Mouse (Mus musculus) natural killer cell, adult 2 months (primary cell): ENCODE data around the gene Zkscan5.
A peak's percentile ranks its signal among the peaks of the same experiment; 100 is the strongest.
"Not testable (repeated sequence)": the region's sequence is repeated elsewhere in the genome, so short reads cannot be mapped to it uniquely, and the experiment has no call there.

Experiments
- DNase-seq, 2 experiments: peaks; one replicate each; pipeline ENCODE4 v3.0.0; 2022; ENCODE audit warnings: low spot score in 2 of 2

Zkscan5 gene

GRCm38 (mm10) chr5:145203936-145204691 lies at the start of gene Zkscan5:
Gene Zkscan5 (plus strand): TSS chr5:145204562.
- peak; percentile 95 to 97 for DNase-seq

DNA sequence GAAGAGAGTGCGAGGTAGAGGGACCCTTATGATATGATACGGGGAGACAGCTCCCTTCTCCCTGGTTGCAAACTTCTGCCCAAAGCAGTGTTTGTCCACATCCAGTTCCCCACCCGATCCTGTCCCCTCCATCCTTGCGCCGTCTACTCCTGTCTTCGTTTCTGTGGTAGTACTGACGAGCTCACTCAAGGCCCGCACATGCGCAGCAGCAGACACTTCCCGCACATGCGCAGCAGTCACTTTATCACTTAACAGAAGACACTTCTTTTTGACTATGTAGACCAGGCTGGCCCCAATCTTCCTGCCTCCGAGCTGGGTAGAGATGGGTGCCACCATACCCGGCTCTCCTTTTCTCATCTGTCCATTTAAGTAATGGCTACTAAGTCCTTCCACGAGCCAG lies 43.0 kb upstream of the Zkscan5 start:
- DNase-seq: no peak

DNA sequence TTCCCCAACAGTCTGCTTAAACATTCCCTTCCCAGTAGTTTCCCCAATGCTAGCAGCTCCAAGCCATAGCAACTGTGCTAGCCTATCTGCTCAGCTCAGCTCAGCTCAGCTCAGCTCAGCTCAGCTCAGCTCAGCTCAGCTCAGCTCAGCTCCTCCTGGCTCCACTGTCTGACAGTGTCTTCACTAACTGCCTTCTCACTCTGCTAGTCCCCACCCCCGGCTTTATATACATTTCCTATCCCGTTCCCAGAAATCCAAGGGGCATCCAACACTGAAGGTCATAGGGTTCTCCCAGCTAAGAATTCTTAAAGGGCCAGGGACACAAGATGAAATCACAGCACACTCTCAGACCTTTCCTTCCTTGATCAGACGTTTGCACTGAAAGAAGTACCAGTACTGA lies 39.7 kb upstream of the Zkscan5 start:
- DNase-seq: no peak

GRCm38 (mm10) chr5:145165184-145165583 lies 39.2 kb upstream of the Zkscan5 start:
- no peak for DNase-seq

GRCm38 (mm10) chr5:145166536-145167305 lies 37.6 kb upstream of the Zkscan5 start, which contains the start of the genes Ptcd1 and Cpsf4:
Gene Ptcd1 (minus strand): TSS chr5:145167108.
Gene Cpsf4 (plus strand): TSS chr5:145167213.
- peak; percentile 95 to 97 for DNase-seq

DNA sequence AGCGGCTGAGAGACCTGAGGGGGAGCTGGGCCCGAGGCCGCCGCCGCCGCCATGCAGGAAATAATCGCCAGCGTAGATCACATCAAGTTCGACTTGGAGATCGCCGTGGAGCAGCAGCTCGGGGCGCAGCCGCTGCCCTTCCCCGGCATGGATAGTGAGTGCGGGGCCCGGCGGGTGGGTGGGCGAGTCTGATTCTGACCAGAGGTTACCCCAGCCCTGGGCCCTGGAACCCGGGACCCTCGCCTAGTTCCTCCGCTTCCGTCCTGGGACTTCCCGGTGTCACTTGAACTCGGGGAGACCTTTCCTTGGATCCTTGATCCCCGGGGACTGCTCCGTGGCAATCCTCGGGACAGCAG lies 37.1 kb upstream of the Zkscan5 start:
- DNase-seq: no peak

DNA sequence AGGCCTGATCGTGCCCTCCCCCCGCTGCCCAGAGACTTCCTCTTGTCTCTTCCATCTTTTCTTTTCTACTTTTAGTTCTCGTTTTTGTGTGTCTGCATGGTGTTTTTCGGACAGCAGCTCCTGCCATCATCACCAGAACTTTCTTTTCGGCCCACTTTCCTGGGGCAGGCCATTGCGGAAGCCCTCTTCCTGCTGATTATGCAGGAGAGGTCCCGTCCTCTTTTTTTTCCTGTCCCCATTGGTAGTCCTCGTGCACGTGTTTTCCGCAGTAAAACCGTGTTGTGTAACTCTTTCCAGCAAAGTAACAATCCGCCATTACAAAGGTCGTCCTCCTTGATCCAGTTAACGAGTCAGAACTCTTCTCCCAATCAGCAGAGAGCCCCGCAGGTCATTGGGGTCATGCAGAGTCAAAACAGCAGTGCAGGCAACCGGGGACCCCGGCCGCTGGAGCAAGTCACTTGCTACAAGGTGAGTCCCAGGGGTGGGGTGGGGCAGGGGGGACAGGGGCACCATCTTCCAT lies 25.8 kb upstream of the Zkscan5 start:
- DNase-seq: no peak

DNA sequence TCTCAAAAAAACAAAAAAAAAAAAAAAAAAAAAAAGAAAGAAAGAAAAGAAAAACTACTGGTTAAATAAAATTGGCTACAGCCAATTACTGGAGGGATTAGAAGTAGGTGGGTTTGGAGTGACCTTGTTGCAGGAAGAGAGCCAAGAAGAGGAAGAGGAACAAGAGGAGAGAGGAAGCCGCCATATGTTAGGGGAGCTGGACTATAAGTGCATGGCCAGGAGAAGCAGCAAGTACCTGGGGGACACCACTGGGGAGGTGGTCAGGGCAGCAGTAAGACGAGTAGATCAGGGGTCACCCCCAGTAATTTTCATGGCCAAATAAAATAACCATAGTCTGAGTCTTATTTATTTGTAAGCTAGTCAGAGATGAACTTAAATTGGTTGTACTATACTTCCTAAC lies 19.1 kb upstream of the Zkscan5 start:
- DNase-seq: no peak

GRCm38 (mm10) chr5:145189416-145189815 lies 14.9 kb upstream of the Zkscan5 start:
- DNase-seq: no peak

GRCm38 (mm10) chr5:145190373-145190772 lies 14.0 kb upstream of the Zkscan5 start:
- DNase-seq: no peak

GRCm38 (mm10) chr5:145190875-145191798 lies 13.2 kb upstream of the Zkscan5 start:
- peak; percentile 80 to 85 for DNase-seq

- no peak for DNase-seq
Observed at GRCm38 (mm10) chr5:145191962-145192361, 12.4 kb upstream of the Zkscan5 start, which contains the start of gene Atp5j2. Gene Atp5j2 (minus strand): TSS chr5:145192062.

GRCm38 (mm10) chr5:145200387-145200786 lies 4.0 kb upstream of the Zkscan5 start:
- no peak for DNase-seq

DNA sequence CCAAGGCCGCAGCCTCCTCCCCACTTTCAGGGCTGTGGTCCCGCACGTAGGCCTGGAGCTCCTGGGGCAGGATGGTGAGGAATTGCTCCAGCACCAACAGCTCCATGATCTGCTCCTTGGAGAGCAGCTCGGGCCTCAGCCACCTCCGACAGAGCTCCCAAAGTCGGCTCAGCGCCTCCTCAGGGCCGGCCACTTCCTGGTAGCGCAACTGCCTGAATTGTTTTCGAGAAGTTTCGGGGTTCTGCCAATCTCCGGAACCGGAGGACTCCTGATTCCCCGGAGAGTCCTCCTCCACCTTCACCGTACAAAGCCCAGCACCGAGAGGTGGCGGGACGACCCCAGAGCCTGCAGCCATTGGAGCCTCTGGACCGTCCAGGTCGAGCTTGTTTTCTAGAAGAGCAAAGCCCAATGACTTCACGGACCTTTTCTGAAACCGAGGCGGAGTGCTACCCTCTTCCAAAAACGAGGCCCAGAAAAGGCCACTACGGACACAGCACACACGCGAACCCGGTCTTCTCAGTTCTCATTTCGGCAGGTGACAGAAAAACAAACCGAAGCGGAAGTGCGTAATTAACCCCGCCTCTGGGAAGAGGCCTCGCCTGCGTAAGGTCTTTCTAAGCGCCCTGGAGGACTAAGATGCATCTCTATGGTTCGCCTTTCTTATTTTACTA lies 2.9 kb upstream of the Zkscan5 start, which contains the start of gene Zkscan14:
Gene Zkscan14, minus strand, starts transcription at position 548 of the 671 bp plus-strand sequence.
- peak; percentile 74 to 87 for DNase-seq

- no peak for DNase-seq
Observed at GRCm38 (mm10) chr5:145202446-145202845, 1.9 kb upstream of the Zkscan5 start.

- no peak for DNase-seq
Observed at GRCm38 (mm10) chr5:145205041-145205440, 679 bp downstream of the Zkscan5 start.

GRCm38 (mm10) chr5:145207385-145207784 lies 3.0 kb downstream of the Zkscan5 start:
- no peak for DNase-seq

DNA sequence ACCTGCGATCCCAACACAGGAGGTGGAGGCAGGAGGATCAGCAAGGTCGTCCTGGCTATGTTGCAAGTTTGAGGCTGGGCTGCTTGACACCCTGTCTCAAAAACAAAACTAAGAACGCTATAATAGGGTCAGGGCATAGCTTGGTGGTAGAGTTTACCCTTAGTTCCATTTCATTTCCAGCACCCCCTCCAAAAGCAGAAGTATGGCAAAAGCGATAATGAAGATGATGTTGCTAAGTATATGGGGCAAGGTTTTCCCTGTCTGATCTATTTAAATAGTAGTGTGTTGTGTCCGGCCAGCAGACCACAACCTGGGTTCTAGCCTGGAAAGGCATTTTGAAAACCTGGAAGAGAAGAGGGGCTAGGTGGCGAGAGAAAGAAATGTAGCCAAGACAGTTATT lies 3.6 kb downstream of the Zkscan5 start:
- DNase-seq: no peak

DNA sequence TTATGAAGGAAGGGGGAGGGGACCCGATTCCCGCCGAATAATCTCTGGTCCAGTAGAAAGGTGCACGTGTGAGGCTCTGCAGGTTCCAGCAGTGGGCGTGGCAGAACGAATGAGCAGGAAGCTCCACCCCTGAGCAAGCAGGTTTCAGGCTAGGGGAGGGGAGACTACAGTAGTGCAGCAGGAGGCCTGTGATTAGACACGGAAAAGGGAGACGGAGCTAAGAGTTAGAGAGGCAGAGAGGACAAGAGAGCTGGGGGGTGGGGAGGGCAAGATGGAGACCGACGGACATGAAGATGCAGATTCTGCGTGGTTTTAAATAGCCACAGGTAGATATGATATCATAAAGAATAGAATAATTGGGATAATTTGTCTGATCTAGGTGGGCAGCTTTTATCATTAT lies 4.0 kb downstream of the Zkscan5 start:
- DNase-seq: not testable (repeated sequence)

DNA sequence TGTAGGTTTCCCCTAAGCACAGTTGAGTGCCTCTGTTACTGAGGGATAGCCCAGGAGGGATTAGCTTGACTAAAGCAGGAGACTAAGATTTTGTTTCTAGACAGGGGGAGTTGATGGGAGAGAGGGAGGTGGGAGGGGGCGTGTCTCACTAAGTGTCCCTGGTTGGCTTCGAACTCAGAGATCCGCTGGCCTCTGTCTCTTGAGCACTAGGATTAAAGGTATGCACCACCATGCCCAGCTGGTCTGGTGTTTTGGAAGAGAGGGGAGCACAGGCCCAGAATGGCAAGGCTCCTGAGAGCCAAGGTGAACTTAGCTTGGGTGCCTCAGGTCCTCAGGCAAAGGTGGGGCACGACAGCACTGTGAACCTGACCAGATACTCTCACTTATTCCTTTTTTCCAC lies 7.0 kb downstream of the Zkscan5 start:
- DNase-seq: no peak

GRCm38 (mm10) chr5:145212216-145212615 lies 7.9 kb downstream of the Zkscan5 start:
- no peak for DNase-seq
